Mouse (Mus musculus): ENCODE results near the gene Caskin1.

GRCm38 (mm10) chr17:24489265-24490030, 1.0 kb downstream of the Caskin1 start:
- TF ChIP-seq CTCF (IDR thresholded peaks at IDR 0.05; ENCODE audit: insufficient read depth, low read length) (no peak), POLR2A (IDR thresholded peaks at IDR 0.05; ENCODE audit: borderline replicate concordance, extremely low read depth, low read depth, low read length) (no peak)

All from lung, adult 2 months (tissue).